ENCODE assay signal across 12 mouse cellular contexts in genomic region chr6:135166712-135167111, GRCm38 (mm10). TPM values are rescaled to one million over a fixed set of nuclear protein-coding genes. Genes with fewer than 3 reads are reported as not detected.
DNase-seq lines count a peak whose midpoint lies in the region; ATAC-seq lines count a peak whose summit lies in the region.
"Had no signal": no experiment of that assay in that cellular context is flagged by ENCODE, and none has a peak within 500 bp of the region (broad histone marks: within the 10 kb centered on the region; RNA-seq: fewer than 3 reads in every experiment).

No protein-coding gene starts in this region.

- H3K27me3 ChIP-seq in heart, embryonic 15.5 days: no peaks in the 10 kb centered on the region
- H3K27me3 ChIP-seq in liver, embryonic 11.5 days (replicated peaks; ENCODE audit: control insufficient read depth, insufficient read depth, low read length): no peaks in the 10 kb centered on the region
- H3K27me3 ChIP-seq: forebrain, embryonic 13.5 days had no signal

- 0 out of 2 replicates have a peak overlapping the region, but pooled peaks have one; percentile 85 for H3K4me3 ChIP-seq in heart, embryonic 15.5 days
- peak overlapping the region; percentile 77 for H3K4me3 ChIP-seq in liver, embryonic 11.5 days (ENCODE audit: low read depth, low read length)

- ATAC-seq in heart, embryonic 15.5 days (replicated peaks; ENCODE audit: insufficient number of reproducible peaks, insufficient read depth, low FRiP score, low read depth): no peak
- ATAC-seq in liver, embryonic 11.5 days (replicated peaks; ENCODE audit: low FRiP score): peak; percentile 40

- H3K4me1 ChIP-seq in heart, embryonic 15.5 days (replicated peaks): peaks cover 18% of the 10 kb centered on the region; the same call in 1 of the 2 replicates
- H3K4me1 ChIP-seq in liver, embryonic 11.5 days (replicated peaks; ENCODE audit: control insufficient read depth, insufficient read depth, low read length): peaks cover 40% of the 10 kb centered on the region

- WGBS in heart, embryonic 15.5 days: 57% methylated on average over 5 of the region's 5 CpGs
- WGBS in liver, embryonic 11.5 days: 38% methylated on average over 5 of the region's 5 CpGs

- H3K4me2 ChIP-seq in heart, embryonic 15.5 days: peak overlapping the region; percentile 94; the same call in 1 of the 2 replicates
- peak overlapping the region; percentile 64 for H3K4me2 ChIP-seq in liver, embryonic 11.5 days

- DNase-seq in heart, postnatal 4 days: no peak
- peak; percentile 37 for DNase-seq in spleen, adult 12 weeks (ENCODE audit: low spot score)
- DNase-seq in spleen, adult 18-20 months: no peak
- DNase-seq in liver, embryonic 11.5 days (ENCODE audit: low spot score): no peak
- DNase-seq in cerebellum, adult 9-11 months: no peak
- no peak for DNase-seq in layer of hippocampus, postnatal 25 days (ENCODE audit: extremely low spot score in 1 of 2, low spot score in 1 of 2)
- no peak for DNase-seq in B cell, adult 2 months
- DNase-seq: kidney, adult 11 months had no signal

- H3K9ac ChIP-seq in heart, embryonic 15.5 days: no peak overlapping the region
- peak overlapping the region; percentile 87 for H3K9ac ChIP-seq in liver, embryonic 11.5 days (ENCODE audit: low read depth, low read length)

- no peaks in the 10 kb centered on the region for H3K36me3 ChIP-seq in heart, embryonic 15.5 days
- H3K36me3 ChIP-seq in liver, embryonic 11.5 days (ENCODE audit: control insufficient read depth, insufficient read depth, low read length): peaks cover 8% of the 10 kb centered on the region

- H3K27ac ChIP-seq in heart, embryonic 15.5 days: no peak overlapping the region
- H3K27ac ChIP-seq in liver, embryonic 11.5 days (ENCODE audit: low read depth, low read length): peak overlapping the region; percentile 89
- H3K27ac ChIP-seq: forebrain, embryonic 13.5 days had no signal

- H3K9me3 ChIP-seq in heart, embryonic 15.5 days (replicated peaks): no peaks in the 10 kb centered on the region
- H3K9me3 ChIP-seq in liver, embryonic 11.5 days (ENCODE audit: control insufficient read depth, low read length): no peaks in the 10 kb centered on the region
- H3K9me3 ChIP-seq: forebrain, embryonic 13.5 days had no signal

RNA-seq across cellular contexts. Expression of gene Fam234b, which starts 31.1 kb away (rescaled TPM):
- 9.2 and 11.7 TPM in 2 replicates for polyA plus RNA-seq in heart, embryonic 15.5 days (2015; fragmentation: Nextera tagmentation; extraction: Ambion mirVana)
- 1 to 10 TPM; 7.2 to 8.0 TPM for total RNA-seq in heart, postnatal 4 days (2021)
- 34.2 and 37.9 TPM in 2 replicates for polyA plus RNA-seq in liver, embryonic 11.5 days (2014; fragmentation: Nextera tagmentation; extraction: Ambion mirVana)
- 100 to 1,000 TPM; 156 to 157 TPM for total RNA-seq in layer of hippocampus, postnatal 25 days (2021)

RNA-seq across cellular contexts. Expression of gene Hebp1, which starts 31.1 kb away (rescaled TPM):
- polyA plus RNA-seq in heart, embryonic 15.5 days (2015; fragmentation: Nextera tagmentation; extraction: Ambion mirVana): 10.2 and 14.3 TPM in 2 replicates
- total RNA-seq in heart, postnatal 4 days (2021): 10 to 100 TPM; 45.0 to 59.6 TPM
- polyA plus RNA-seq in liver, embryonic 11.5 days (2014; fragmentation: Nextera tagmentation; extraction: Ambion mirVana): 56.8 and 59.1 TPM in 2 replicates
- total RNA-seq in layer of hippocampus, postnatal 25 days (2021): 10 to 100 TPM; 68.8 to 86.0 TPM

RNA-seq across cellular contexts. Expression of gene Gprc5d, which starts 48.6 kb away (rescaled TPM):
- not detected in 2 replicates for polyA plus RNA-seq in heart, embryonic 15.5 days (2015; fragmentation: Nextera tagmentation; extraction: Ambion mirVana)
- under 1 TPM in 1 of 2 experiments, not detected in 1; 0.26 TPM for total RNA-seq in heart, postnatal 4 days (2021)
- polyA plus RNA-seq in liver, embryonic 11.5 days (2014; fragmentation: Nextera tagmentation; extraction: Ambion mirVana): 0.25 TPM in 1 of 2 replicates, not detected in the other
- total RNA-seq in layer of hippocampus, postnatal 25 days (2021): not detected
- total RNA-seq: granulocyte monocyte progenitor cell, adult 5-6 weeks had no signal
- polyA plus RNA-seq: forebrain, embryonic 13.5 days; midbrain, embryonic 11.5 days had no signal

Comparison
In these comparisons a context has a peak if more than half of its experiments do, and no peak if none do; other contexts are left out.
1. RNA of gene Fam234b, which starts 31.1 kb away (total RNA-seq): 156 to 157 TPM in layer of hippocampus, postnatal 25 days; 7.2 to 8.0 TPM in heart, postnatal 4 days; every median in the first group is over 10 times any median in the second.